Mouse (Mus musculus) left cerebral cortex, postnatal 36 days (tissue): ENCODE measurements around the gene Doc2a. TPM values are rescaled to one million over a fixed set of nuclear protein-coding genes. Genes with fewer than 3 reads are reported as not detected.

Experiments
- DNase-seq, 2 experiments: peaks; one replicate each; pipeline ENCODE4 v3.0.0; 2021 to 2022; ENCODE audit warnings: low spot score in 2 of 2, mixed read lengths in 1 of 2
- intact Hi-C: fragments of 180-260 bp; cut with DNase I; formaldehyde crosslinking; loops from one replicate; pipeline ENCODE4 v1.15.1; 2025
- total RNA-seq, 2 experiments: library from RNA; stranded (reverse); gene quantifications; 2 replicates each; pipeline ENCODE4 v1.2.3; 2021

The Doc2a gene
- total RNA-seq, 2 experiments from 2014 or later = 56.3 to 67.0 TPM

- peak; percentile 71 to 78 for DNase-seq
- intact Hi-C loops = no loop called here
Observed at GRCm38 (mm10) chr7:126821835-126822511, 25.2 kb upstream of the Doc2a start.

DNA sequence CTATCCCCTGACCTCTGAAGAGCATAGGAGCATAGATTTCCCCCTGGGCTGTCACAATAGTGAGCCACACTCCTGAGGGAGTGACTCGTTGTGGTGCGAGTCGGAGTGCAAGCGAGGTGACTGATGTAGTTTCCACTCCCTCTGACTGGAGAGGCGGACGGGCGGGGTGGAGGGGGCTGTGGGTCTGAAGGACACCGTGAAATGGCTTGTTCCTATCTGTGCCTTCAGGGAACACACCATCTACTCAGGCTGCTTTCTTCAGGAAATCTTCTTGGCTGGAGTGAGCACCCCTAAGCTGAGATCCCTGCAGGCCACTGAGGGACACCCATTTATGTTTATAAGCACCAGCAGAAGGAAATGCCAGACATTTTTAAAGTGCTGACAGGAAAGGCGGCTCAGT, 24.5 kb upstream of the Doc2a start:
- no peak for DNase-seq
- intact Hi-C loops = no loop called here

- peak in 1 of 2 experiments; percentile 43 for DNase-seq
Observed at GRCm38 (mm10) chr7:126823202-126823711, 24.0 kb upstream of the Doc2a start.

GRCm38 (mm10) chr7:126823940-126824339, 23.3 kb upstream of the Doc2a start:
- DNase-seq = no peak
- intact Hi-C loops = no loop called here

More at GRCm38 (mm10) chr7:126823202-126823711, 24.0 kb upstream of the Doc2a start:
- intact Hi-C loops = no loop called here

DNA sequence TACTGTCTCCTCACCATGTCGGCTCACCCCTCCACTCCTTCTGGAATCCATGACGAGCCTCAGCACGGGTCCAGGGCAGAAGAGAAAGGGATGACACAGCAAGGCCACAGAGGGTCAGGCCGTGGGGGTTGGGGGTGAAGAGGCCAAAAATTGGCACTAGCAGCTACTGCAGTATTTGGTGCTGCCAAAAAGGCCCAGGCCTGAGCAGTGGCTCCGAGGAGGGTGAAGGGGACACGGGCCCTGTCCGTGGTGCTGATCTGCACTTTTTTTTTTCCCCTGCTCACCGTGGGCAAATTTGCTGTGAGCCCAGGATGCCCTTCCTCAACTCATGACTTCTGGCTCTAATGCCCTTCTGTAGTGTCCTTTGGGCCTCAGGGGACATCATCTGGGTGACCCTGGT, 21.8 kb upstream of the Doc2a start:
- DNase-seq = no peak
- intact Hi-C loops = no loop called here

- no peak for DNase-seq
- intact Hi-C loops = no loop called here
Observed at GRCm38 (mm10) chr7:126825952-126826351, 21.3 kb upstream of the Doc2a start.

DNA sequence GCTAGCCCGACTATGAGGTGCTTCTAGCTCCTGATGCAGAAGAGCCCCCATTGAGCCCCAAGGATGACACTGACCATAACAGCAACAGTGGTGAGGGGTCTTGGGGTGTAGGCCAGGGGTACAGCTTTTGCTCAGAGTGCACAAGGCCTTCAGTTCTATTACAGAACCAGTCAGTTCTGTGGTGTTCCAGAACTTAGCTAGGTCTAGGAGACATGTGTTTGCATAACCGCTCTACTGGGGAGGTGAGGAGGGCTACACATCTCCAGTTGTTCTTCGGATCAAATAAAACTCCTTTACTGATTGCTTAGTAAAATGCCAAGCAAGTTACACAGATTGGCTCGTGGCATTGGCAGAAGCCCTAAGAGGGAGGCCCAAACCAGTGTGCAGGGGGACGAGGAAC, 15.7 kb upstream of the Doc2a start, which contains the start of gene 4930451I11Rik:
Gene 4930451I11Rik (minus strand): TSS at position 101 of the 400 bp plus-strand sequence.
- intact Hi-C loops = loop anchor here (2.0 kb wide), 1 partner anchor 279 kb away; no protein-coding TSS in a partner anchor
- no peak for DNase-seq

GRCm38 (mm10) chr7:126832036-126832598, 15.1 kb upstream of the Doc2a start:
- intact Hi-C loops = loop anchor here (1.0 kb wide), 1 partner anchor 30 kb away; the partner anchor contains the start of gene Ino80e
- peak; percentile 71 to 73 for DNase-seq

DNA sequence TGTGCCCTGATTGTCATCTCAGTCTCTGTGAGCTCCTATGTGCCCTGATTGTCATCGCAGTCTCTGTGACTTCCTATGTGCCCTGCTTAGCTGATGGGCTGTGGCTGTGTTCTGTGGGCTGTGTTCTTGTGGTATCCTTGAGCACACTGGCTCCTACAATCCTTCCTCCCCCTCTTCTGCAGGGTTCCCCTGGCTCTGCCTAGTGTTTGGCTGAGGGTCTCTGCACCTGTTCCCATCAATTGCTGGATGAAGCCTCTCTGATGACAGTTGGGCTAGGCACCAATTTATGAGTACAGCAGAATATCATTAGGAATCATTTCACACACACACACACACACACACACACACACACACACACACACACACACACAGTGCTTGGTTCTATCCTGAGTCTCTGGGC, 13.9 kb upstream of the Doc2a start:
- DNase-seq = no peak
- intact Hi-C loops = no loop called here

DNA sequence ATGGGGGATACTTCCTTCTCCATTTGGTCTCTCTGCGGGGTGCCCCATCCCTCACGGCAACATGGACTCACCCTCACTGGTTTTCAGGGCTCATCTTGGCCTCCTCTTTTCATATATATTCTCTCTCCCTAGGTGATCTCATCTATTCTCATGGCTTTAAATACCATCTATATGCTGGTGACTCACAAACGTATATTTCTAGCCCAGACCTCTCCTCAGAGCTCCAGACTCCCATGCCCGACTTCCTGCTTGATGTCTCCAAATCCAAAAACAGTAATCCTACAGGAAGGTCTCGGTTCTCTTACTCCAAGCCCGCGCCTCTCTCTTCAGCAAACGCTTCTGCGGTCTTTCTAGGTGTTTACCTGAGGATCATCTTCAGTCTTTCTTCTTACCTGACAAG, 3.9 kb upstream of the Doc2a start:
- intact Hi-C loops = no loop called here

DNA sequence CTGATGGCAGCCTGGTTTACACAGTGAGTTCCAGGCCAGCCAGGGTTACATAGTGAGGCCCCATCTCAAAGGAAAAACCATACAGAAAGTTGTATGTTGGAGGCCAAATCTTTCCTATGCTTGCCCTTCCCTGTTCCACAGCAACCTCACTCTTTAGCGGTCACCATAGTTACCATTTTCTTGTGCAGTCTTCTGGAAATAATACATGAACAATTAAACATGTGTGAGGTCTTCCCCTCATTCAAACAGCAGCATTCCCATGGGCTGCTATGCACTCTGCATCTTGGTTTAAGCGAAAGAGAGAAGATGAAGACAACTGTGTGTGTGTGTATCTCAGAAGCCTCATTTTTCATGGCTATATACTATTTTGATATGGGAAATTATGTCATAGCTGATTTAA, 1.7 kb upstream of the Doc2a start:
- intact Hi-C loops = no loop called here
- no peak for DNase-seq

More for the DNA sequence above, 3.9 kb upstream of the Doc2a start:
- DNase-seq = no peak

GRCm38 (mm10) chr7:126847421-126848398, 494 bp downstream of the Doc2a start:
- DNase-seq = no peak
- intact Hi-C loops = no loop called here

DNA sequence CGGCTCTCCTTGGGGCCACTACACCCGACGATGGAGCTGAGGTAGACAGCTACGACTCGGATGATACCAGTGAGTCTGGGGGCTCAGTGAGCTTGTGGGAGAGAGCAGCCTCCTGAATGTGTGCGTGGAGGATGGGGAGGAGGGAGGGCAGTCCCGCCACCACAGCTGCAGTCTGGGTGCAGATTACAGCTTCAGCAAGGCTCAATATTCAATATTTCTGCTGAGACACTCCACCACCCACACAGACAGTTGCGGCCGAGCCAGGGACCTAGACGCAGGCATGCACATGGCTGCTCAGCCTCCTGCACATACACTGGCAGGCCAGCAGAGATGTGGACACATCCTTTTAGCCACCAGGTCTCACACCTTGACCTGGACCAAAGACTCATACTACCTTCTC, 1.6 kb downstream of the Doc2a start:
- peak; percentile 47 to 69 for DNase-seq
- intact Hi-C loops = no loop called here

- intact Hi-C loops = no loop called here
- no peak for DNase-seq
Observed at GRCm38 (mm10) chr7:126850161-126850560, 2.9 kb downstream of the Doc2a start.

- DNase-seq = no peak
- intact Hi-C loops = no loop called here
Observed at GRCm38 (mm10) chr7:126851192-126851591, 4.0 kb downstream of the Doc2a start.

DNA sequence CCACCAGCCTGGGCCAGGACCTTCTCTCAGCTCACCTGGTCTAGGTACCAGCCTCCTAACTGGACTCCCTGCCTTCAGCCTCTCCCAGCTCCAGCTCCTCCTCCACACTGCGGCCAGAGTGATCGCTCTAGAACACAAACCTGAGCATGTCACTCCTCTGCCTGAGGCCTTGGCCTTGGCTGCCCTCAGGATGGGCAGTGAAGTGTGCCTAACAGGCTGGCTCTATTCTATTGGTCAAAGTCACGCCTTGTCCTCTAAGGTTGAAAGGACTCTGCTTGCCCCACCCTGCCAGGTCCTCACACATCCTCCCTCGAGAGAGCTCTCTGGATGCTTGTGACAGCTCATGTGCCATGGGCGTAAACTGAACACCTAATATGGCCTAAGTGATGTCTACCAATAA, 6.2 kb downstream of the Doc2a start:
- no peak for DNase-seq
- intact Hi-C loops = no loop called here

DNA sequence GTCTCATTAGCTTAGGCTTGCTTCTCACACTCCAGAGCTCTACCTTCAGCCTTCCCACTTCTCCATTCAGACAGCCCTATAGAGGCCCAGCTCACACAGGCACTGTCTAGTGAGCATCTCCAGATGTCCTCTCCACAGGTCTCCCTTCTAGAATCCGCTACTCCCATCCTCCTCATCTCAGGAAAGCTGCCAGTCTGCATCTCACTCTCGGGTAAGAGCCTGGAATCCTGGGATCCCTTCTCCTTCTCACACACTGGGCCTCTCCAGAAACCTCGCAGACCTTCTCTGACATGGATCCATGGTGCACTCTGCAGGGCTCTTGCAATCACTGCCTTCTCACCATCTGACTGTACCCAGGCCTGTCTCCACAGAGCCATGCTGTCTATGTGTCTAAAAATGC, 8.4 kb downstream of the Doc2a start:
- no peak for DNase-seq
- intact Hi-C loops = no loop called here

DNA sequence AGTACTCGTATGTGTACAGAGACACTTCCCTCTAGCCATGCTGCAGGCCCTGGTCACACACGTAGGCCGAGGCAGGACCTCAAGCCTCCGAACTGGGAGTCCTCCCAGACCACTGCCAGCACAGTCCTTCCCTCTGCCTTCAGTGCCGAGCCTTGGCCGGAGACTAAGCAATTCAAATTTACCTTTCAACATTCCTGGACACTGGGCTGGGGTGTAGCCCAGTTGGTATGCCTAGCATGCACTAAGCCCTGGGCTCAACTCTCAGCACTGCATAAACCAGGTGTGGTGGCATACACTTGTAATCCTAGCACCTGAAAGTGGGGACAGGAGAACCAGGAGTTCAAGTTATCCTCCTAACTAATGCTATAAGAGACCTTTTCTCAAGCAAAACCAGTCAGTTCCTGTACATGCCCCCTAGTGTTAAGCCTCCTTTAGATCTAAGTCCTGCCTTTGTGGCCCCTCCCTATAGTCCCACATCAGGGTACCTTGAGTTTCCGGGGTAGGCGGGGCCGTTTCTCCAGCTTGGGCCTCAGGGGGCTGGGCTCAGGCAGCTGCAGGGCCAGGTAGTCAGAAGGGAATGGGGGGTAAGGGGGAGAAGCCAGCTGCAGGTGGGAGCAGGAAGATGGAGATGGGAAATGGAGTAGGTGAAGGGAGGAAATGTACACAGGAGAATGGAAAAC, 9.7 kb downstream of the Doc2a start:
- intact Hi-C loops = no loop called here
- DNase-seq = no peak

- no peak for DNase-seq
- intact Hi-C loops = no loop called here
Observed at GRCm38 (mm10) chr7:126860987-126861386, 13.8 kb downstream of the Doc2a start.
